Mouse (Mus musculus) lung, adult 2 months (tissue): ENCODE measurements around the gene Ocm.

ENCODE experiments used
- CTCF ChIP-seq: fragments of 200-500 bp; IDR thresholded peaks from 2 replicates; pipeline ENCODE4 v1.5.1; 2011; ENCODE audit warnings: mild to moderate bottlenecking, low read length, control low read depth; ENCODE audit not compliant: insufficient read depth
- POLR2A ChIP-seq: fragments of 200-500 bp; IDR thresholded peaks from 2 replicates; pipeline ENCODE4 v1.6.1; 2011; ENCODE audit warnings: low read depth, mild to moderate bottlenecking, control low read depth, low read length, borderline replicate concordance; ENCODE audit errors: extremely low read depth

DNA sequence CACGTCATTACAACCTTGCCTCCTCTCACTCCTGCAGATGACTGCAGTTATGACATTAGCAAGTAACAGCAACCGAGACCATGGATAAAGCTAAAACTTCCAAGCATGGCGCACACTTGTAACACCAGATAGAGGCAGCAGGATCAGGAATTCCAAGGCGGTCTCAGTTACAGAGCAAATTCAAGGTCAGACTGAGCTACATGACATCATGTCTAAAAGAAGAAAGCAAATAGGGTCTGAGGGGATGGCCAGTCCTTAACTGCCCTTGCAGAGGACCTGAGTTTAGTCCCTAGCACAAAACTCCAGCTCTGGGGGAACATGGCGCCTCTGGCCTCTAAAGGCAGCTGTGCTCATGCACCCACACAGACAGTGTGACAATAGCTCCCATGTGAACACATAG, 32.6 kb downstream of the Ocm start:
- no peak for TF ChIP-seq CTCF
- TF ChIP-seq POLR2A = no peak
